Comparison of ENCODE assay signal across 10 mouse cellular contexts in genomic region chr6:16999451-17000139, GRCm38 (mm10).
DNase-seq lines count a peak whose midpoint lies in the region; ATAC-seq and TF ChIP-seq lines count a peak whose summit lies in the region.
"Had no signal": no experiment of that assay in that cellular context is flagged by ENCODE, and none has a peak within 500 bp of the region (broad histone marks: within the 10 kb centered on the region; RNA-seq: fewer than 3 reads in every experiment).

No protein-coding gene starts in this region.

- no peaks in the 10 kb centered on the region for H3K9me3 ChIP-seq in embryonic facial prominence, embryonic 13.5 days
- H3K9me3 ChIP-seq in embryonic facial prominence, embryonic 10.5 days: no peaks in the 10 kb centered on the region
- no peaks in the 10 kb centered on the region for H3K9me3 ChIP-seq in lung, embryonic 16.5 days (ENCODE audit: control insufficient read depth, low read length)
- H3K9me3 ChIP-seq in intestine, postnatal 0 days (ENCODE audit: control insufficient read depth): no peaks in the 10 kb centered on the region
- no peaks in the 10 kb centered on the region for H3K9me3 ChIP-seq in neural tube, embryonic 15.5 days (replicated peaks)

- WGBS in embryonic facial prominence, embryonic 13.5 days: 58% methylated on average over 21 of the region's 21 CpGs
- WGBS in embryonic facial prominence, embryonic 10.5 days: 78% methylated on average over 21 of the region's 21 CpGs
- WGBS in lung, embryonic 16.5 days: 64% methylated on average over 21 of the region's 21 CpGs
- WGBS in intestine, postnatal 0 days: 61% methylated on average over 21 of the region's 21 CpGs
- 26% methylated on average over 21 of the region's 21 CpGs for WGBS in neural tube, embryonic 15.5 days

- H3K27me3 ChIP-seq in embryonic facial prominence, embryonic 13.5 days: peaks cover 6% of the 10 kb centered on the region
- H3K27me3 ChIP-seq in embryonic facial prominence, embryonic 10.5 days (replicated peaks; ENCODE audit: low read depth, poor library complexity, severe bottlenecking): peaks cover 9% of the 10 kb centered on the region
- H3K27me3 ChIP-seq in lung, embryonic 16.5 days (ENCODE audit: control insufficient read depth, insufficient read depth, low read depth, low read length): no peaks in the 10 kb centered on the region
- H3K27me3 ChIP-seq in intestine, postnatal 0 days (replicated peaks; ENCODE audit: control insufficient read depth, insufficient read depth, low read length): no peaks in the 10 kb centered on the region; the same call in 1 of the 2 replicates
- no peaks in the 10 kb centered on the region for H3K27me3 ChIP-seq in neural tube, embryonic 15.5 days (replicated peaks)

- no peak for ATAC-seq in embryonic facial prominence, embryonic 13.5 days (ENCODE audit: insufficient number of reproducible peaks, insufficient read depth, low FRiP score, low TSS enrichment, low read depth)
- no peak for ATAC-seq in lung, embryonic 16.5 days (ENCODE audit: low read depth)
- ATAC-seq in intestine, postnatal 0 days: no peak
- peak; percentile 69 for ATAC-seq in neural tube, embryonic 15.5 days (ENCODE audit: low FRiP score)

- H3K9ac ChIP-seq in embryonic facial prominence, embryonic 13.5 days: no peak overlapping the region
- no peak overlapping the region for H3K9ac ChIP-seq in lung, embryonic 16.5 days (ENCODE audit: low read length)
- H3K9ac ChIP-seq in intestine, postnatal 0 days (ENCODE audit: low read depth, low read length): no peak overlapping the region
- peak overlapping the region; percentile 24; the same call in 1 of the 2 replicates for H3K9ac ChIP-seq in neural tube, embryonic 15.5 days (replicated peaks)

- no peak overlapping the region for H3K4me3 ChIP-seq in embryonic facial prominence, embryonic 13.5 days
- no peak overlapping the region for H3K4me3 ChIP-seq in embryonic facial prominence, embryonic 10.5 days
- H3K4me3 ChIP-seq in lung, embryonic 16.5 days (ENCODE audit: low read length): peak overlapping the region; percentile 22
- H3K4me3 ChIP-seq in intestine, postnatal 0 days (ENCODE audit: low read depth, low read length): no peak overlapping the region
- H3K4me3 ChIP-seq in neural tube, embryonic 15.5 days (replicated peaks): peak overlapping the region; percentile 36

- TF ChIP-seq CTCF in intestine, postnatal 0 days (IDR thresholded peaks at IDR 0.05; ENCODE audit: low read depth): peak; percentile 34

- H3K4me1 ChIP-seq in embryonic facial prominence, embryonic 13.5 days: peaks cover 4% of the 10 kb centered on the region; the same call in 1 of the 2 replicates
- H3K4me1 ChIP-seq in embryonic facial prominence, embryonic 10.5 days: peaks cover 7% of the 10 kb centered on the region
- no peaks in the 10 kb centered on the region for H3K4me1 ChIP-seq in lung, embryonic 16.5 days (replicated peaks; ENCODE audit: control insufficient read depth, insufficient read depth, low read length)
- no peaks in the 10 kb centered on the region for H3K4me1 ChIP-seq in intestine, postnatal 0 days (replicated peaks; ENCODE audit: control insufficient read depth, insufficient read depth, low read length)
- H3K4me1 ChIP-seq in neural tube, embryonic 15.5 days: peaks cover 6% of the 10 kb centered on the region; the same call in 1 of the 2 replicates

- H3K27ac ChIP-seq in embryonic facial prominence, embryonic 13.5 days: no peak overlapping the region
- no peak overlapping the region for H3K27ac ChIP-seq in embryonic facial prominence, embryonic 10.5 days (replicated peaks)
- no peak overlapping the region for H3K27ac ChIP-seq in lung, embryonic 16.5 days (ENCODE audit: low read length)
- no peak overlapping the region for H3K27ac ChIP-seq in intestine, postnatal 0 days (ENCODE audit: low read depth, low read length)
- H3K27ac ChIP-seq in neural tube, embryonic 15.5 days (replicated peaks): no peak overlapping the region
- H3K27ac ChIP-seq: macrophage had no signal

- DNase-seq in embryonic facial prominence, embryonic 10.5 days (ENCODE audit: low spot score): no peak
- DNase-seq in lung, adult 18-20 months: no peak
- DNase-seq in spleen, postnatal 10 days (ENCODE audit: low spot score in 2 of 2): no peak
- no peak for DNase-seq in kidney, adult 18-20 months
- DNase-seq: gastrocnemius, postnatal 36 days had no signal

- H3K36me3 ChIP-seq in embryonic facial prominence, embryonic 13.5 days: no peaks in the 10 kb centered on the region
- no peaks in the 10 kb centered on the region for H3K36me3 ChIP-seq in embryonic facial prominence, embryonic 10.5 days (replicated peaks)
- H3K36me3 ChIP-seq in lung, embryonic 16.5 days (ENCODE audit: control insufficient read depth, insufficient read depth, low read length): no peaks in the 10 kb centered on the region
- H3K36me3 ChIP-seq in intestine, postnatal 0 days (ENCODE audit: control insufficient read depth, insufficient read depth): no peaks in the 10 kb centered on the region
- H3K36me3 ChIP-seq in neural tube, embryonic 15.5 days: no peaks in the 10 kb centered on the region

- peak overlapping the region; percentile 24; the same call in 1 of the 2 replicates for H3K4me2 ChIP-seq in embryonic facial prominence, embryonic 13.5 days
- peak overlapping the region; percentile 41 for H3K4me2 ChIP-seq in lung, embryonic 16.5 days (ENCODE audit: low read depth, low read length)
- H3K4me2 ChIP-seq in intestine, postnatal 0 days (replicated peaks; ENCODE audit: low read depth): peak overlapping the region; percentile 39
- peak overlapping the region; percentile 56 for H3K4me2 ChIP-seq in neural tube, embryonic 15.5 days

Comparison
In these comparisons a context has a peak if more than half of its experiments do, and no peak if none do; other contexts are left out.
1. H3K4me3 ChIP-seq: peak in lung, embryonic 16.5 days (single experiment) and neural tube, embryonic 15.5 days (single experiment); none in embryonic facial prominence, embryonic 13.5 days (single experiment), embryonic facial prominence, embryonic 10.5 days (single experiment) and intestine, postnatal 0 days (single experiment).
2. Peak in every context shown above with its lines, with median percentiles within 50 percentile points of each other: H3K4me2 ChIP-seq.